Mouse (Mus musculus) activated CD4-positive, CD25-positive, alpha-beta regulatory T cell, adult 4 months (primary cell): ENCODE data around the gene Zdhhc6. TPM values are rescaled to one million over a fixed set of nuclear protein-coding genes. Genes with fewer than 3 reads are reported as not detected.

Experiments used
- ATAC-seq: one replicate; pipeline ENCODE4 v1.8.0; 2017
- polyA plus RNA-seq, 2 experiments: library from polyadenylated mRNA; unstranded; fragments of 100-300 nt; shearing (Covaris generic); gene quantifications; one replicate each; pipeline ENCODE4 v1.2.1; 2017

Gene Zdhhc6
- polyA plus RNA-seq, 2 experiments from 2014 or later, result 64.8 to 66.0 TPM

GRCm38 (mm10) chr19:55256156-55256555, 59.7 kb downstream of the Zdhhc6 start:
- no peak for ATAC-seq

GRCm38 (mm10) chr19:55254513-55255016, 61.3 kb downstream of the Zdhhc6 start:
- ATAC-seq, result peak; percentile 62

- ATAC-seq, result peak; percentile 75
Measured at GRCm38 (mm10) chr19:55253570-55254441, 62.0 kb downstream of the Zdhhc6 start.

DNA sequence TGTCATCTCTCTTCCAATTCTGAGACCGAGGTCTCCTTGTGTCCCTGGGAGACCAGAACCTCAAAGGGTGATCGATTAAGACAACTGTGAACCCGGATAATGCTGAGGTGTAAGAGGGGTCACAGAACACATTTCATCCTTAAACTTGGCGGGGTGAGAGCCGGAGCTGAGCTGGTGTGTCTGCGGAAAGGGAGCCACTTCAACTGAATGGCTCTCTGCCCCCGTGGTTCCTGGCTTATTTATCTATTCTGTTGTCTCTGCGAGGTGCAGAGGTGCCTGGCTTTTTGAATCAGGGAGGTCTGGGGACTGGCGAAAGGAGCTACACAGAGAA, 62.6 kb downstream of the Zdhhc6 start:
- ATAC-seq, result peak; percentile 20

- ATAC-seq, result no peak
Measured at GRCm38 (mm10) chr19:55251383-55252124, 64.3 kb downstream of the Zdhhc6 start, which contains the start of gene Acsl5. Gene Acsl5, plus strand, starts transcription at chr19:55251938.

GRCm38 (mm10) chr19:55250451-55250850, 65.4 kb downstream of the Zdhhc6 start:
- no peak for ATAC-seq

DNA sequence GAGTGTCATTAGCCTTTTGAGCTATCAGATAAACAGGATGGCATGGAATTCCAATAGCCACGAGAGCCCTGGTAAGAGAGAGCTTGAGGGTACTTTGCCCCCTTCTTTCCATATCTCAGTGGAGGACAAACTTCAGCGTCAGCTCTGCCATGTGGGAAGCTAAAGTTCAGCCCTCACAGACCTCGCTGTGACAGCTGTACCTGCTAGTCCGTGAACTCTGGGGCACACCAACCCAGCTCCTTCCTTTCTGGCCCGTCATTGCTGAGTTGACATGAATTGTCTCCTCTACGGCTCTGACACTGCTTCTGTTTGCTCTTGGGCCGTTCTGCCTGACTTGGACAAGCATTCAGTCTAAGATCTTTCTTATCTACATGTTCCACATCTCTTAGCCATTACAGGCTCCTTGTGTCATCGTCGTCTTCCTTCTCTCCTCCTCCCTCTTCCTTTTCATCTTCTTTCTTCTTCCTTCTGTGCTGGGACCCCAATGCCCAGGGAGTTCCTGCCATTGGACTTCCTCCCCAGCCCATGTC, 67.8 kb downstream of the Zdhhc6 start:
- no peak for ATAC-seq

GRCm38 (mm10) chr19:55247563-55247962, 68.3 kb downstream of the Zdhhc6 start:
- no peak for ATAC-seq

- no peak for ATAC-seq
Measured at GRCm38 (mm10) chr19:55244791-55245231, 71.0 kb downstream of the Zdhhc6 start.

DNA sequence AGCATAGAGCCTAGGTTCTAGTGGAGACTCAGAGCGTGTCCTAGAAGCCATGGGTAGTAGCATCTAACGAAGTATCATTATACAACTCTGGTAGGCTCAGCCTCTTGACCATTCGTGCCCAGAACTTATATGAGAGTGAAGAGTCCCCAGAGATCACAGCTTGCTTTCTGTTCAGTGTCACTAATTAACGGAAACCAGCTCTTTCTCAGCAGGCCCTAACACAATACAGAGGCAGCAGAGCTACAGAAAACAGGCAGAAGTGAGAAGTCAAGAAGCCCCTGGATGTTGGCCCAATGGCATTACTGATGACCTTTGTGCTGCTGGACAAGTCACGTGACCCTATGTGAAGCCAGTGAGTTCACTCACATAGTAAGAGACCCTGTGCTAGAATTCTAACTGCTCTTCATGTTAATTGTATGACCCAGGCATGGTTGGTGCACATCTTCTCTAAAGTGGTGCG, 74.6 kb downstream of the Zdhhc6 start, which contains the start of gene Gucy2g:
Gene Gucy2g, minus strand, starts transcription at position 51 of the 460 bp plus-strand sequence.
- no peak for ATAC-seq

DNA sequence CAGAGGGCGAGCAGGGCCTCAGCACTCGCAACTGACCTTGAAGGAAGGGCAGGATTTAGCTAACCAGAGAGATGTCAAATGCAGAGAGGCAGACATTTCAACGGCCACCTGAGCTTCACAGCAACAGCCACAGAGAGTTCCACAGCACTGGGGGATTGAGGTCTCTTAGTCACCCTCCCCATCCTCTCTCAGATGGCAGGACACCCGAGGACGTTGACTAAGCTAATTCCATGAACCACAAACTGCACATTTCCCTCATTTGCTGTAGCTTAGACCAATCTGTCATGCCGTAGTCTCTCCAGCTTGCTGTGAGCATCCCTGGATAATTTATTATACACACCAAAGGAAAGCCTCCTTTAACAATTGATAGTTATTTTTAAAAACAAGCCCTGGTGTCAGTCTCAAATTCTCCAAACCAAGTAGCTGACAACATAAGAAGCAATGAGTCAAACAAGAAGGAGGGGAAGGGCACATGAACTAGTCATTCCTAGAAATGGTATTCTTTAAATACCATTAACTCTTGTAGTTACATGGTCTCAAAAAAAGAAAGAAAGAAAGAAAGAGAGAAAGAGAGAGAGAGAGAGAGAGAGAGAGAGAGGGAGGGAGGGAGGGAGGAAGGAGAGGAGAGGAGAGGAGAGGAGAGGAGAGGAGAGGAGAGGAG, 75.9 kb downstream of the Zdhhc6 start:
- ATAC-seq, result no peak

DNA sequence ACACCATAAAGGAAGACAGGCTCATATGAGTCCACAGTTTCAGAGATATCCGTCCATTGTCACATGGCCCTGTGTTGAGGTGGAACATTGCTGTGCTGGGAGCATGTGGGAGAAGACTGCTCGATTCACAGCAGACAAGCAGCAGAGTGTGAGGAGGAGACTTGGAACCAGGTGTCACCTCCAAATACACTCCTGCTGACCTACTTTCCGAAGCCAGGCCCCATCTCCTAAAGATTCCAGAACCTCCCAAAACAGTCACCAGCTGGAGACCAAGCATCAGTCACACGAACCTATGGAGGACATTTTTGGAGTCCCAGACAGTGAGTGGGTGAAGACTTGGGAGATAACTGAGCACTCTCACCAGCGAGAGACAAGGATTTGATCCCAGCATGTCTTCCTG, 79.3 kb downstream of the Zdhhc6 start:
- ATAC-seq, result no peak

DNA sequence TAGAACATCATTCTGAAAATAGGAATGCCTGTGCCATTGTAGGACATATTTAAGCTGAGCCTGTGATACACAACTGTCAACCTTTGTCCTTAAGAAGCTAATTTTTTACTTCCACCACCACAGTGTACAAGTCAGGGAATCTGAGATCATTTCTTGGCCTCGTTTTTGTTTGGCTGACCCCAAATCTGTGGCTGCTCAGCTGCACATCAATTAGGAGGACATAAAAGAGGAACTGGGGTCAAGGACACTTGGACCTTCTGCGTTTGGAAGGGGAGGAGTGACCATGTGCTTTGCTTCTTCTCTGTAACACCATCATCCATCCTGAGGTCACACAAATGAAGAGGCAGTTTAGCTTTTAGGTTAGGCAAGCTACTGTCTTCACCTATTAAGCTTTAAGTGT, 79.8 kb downstream of the Zdhhc6 start:
- ATAC-seq, result no peak

DNA sequence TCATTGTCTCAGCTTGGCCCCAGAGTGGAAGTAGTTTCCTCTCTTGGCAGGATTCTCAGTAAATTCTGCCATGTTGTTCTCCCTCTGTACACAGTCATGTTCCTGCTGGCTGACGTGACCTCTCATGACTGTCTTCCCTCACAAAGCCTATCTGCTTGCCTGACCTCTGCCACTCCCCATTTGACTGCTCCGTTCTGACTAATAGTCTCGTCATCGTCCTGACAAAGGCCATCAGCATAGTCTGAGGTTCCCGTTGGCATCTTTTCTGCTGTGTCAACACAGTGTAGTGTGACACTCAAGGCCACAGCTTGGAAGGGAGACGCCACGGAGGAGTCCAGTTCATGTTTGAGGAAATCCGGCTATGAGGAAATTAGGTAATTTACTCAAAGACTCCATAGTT, 83.7 kb downstream of the Zdhhc6 start:
- ATAC-seq, result no peak

GRCm38 (mm10) chr19:55231081-55231480, 84.8 kb downstream of the Zdhhc6 start:
- ATAC-seq, result no peak

DNA sequence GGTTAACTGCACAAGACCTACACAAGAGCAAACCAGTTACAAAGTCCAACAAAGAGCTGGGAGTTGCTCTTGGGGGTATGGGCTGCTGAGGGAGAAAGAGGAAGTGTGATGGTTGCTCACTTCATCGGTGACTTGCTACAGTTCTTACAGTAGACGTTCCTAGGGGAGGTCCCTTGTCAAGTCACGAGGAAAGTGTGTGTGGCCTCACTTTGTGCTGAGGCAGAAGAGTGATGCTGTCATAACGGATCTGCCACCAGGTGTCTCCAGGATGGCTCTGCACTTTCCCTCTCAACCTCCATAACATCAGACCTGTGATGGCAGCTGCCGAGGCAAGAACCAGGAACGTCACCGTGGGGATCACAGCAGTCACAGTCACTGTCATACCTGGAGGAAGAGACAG, 88.7 kb downstream of the Zdhhc6 start:
- ATAC-seq, result no peak

DNA sequence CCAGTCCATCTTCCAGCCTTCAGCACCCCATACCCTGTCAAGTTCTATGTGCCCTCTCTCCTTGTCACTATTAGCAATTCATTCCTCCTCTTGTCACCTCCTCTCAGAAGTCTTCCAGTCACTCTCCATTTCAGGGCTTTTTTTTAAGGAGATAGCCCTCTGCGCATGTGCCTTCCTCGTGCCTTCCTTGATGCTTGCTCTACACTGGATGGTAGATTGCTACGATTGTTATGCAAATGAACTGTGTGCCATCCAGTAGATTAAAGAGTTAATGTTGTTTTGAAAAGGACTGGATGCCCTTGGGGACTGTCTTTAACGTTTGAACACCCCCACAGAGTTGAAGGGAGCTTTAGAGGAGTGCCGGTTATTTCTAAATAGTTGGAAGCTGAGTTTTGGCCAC, 89.2 kb downstream of the Zdhhc6 start:
- ATAC-seq, result no peak

GRCm38 (mm10) chr19:55222268-55222667, 93.6 kb downstream of the Zdhhc6 start:
- no peak for ATAC-seq
